Mouse (Mus musculus): ENCODE data around the gene Wdr83os. TPM values are rescaled to one million over a fixed set of nuclear protein-coding genes. Genes with fewer than 3 reads are reported as not detected.
A peak's percentile ranks its signal among the peaks of the same experiment; 100 is the strongest.

The Wdr83os gene
- total and polyA plus RNA-seq, 3 experiments, result 26.2 to 143 TPM; not detected in 1

- no peaks in the 10 kb centered on the region for H3K9me3 ChIP-seq (replicated peaks; ENCODE audit: insufficient read depth, low read length)
- no peak overlapping the region for H3K9ac ChIP-seq (ENCODE audit: control insufficient read depth, low read depth, low read length, poor library complexity, severe bottlenecking)
- no peaks in the 10 kb centered on the region for H3K27me3 ChIP-seq (ENCODE audit: control insufficient read depth in 1 of 2, insufficient read depth in 2 of 2, low read length in 2 of 2)
- peaks cover 0 to 3% of the 10 kb centered on the region in 2 experiments; a peak in 2 of 4 replicates for H3K36me3 ChIP-seq (ENCODE audit: control insufficient read depth in 1 of 2, insufficient read depth in 2 of 2, low read length in 2 of 2)
- no peak for TF ChIP-seq CHD2 (IDR thresholded peaks at IDR 0.05; ENCODE audit: low read length)
- TF ChIP-seq CHD1 (IDR thresholded peaks at IDR 0.05; ENCODE audit: low read depth, low read length), result no peak
- no peak for TF ChIP-seq SIN3A (IDR thresholded peaks at IDR 0.05; ENCODE audit: low read length)
- no peak for TF ChIP-seq USF1 (IDR thresholded peaks at IDR 0.05; ENCODE audit: low read depth, low read length)
- no peak; a peak in 1 of 4 replicates for TF ChIP-seq POLR2A (IDR thresholded peaks at IDR 0.05; ENCODE audit: control insufficient read depth in 1 of 2, insufficient read depth in 1 of 2, low read depth in 1 of 2, low read length in 2 of 2, poor library complexity in 1 of 2)
- H3K79me2 ChIP-seq (ENCODE audit: control insufficient read depth, insufficient read depth, low read length, poor library complexity), result 0 out of 2 replicates have a peak, but pooled peaks cover 2% of the 10 kb centered on the region
- H3K27ac ChIP-seq (ENCODE audit: control insufficient read depth, low read depth, low read length), result no peak overlapping the region
- 0 out of 4 replicates have a peak, but pooled peaks cover 0 to 3% of the 10 kb centered on the region in 2 experiments for H3K4me1 ChIP-seq (ENCODE audit: control insufficient read depth in 1 of 2, insufficient read depth in 2 of 2, low read length in 2 of 2)
- DNase-seq (ENCODE audit: low read depth, low spot score), result no peak
- H3K4me3 ChIP-seq (ENCODE audit: control insufficient read depth in 1 of 2, insufficient read depth in 1 of 2, low read depth in 2 of 2, low read length in 2 of 2), result no peak overlapping the region
Measured at GRCm38 (mm10) chr8:85057367-85057766, 23.2 kb upstream of the Wdr83os start.

- 0 out of 4 replicates have a peak, but pooled peaks cover 0 to 3% of the 10 kb centered on the region in 2 experiments for H3K4me1 ChIP-seq (ENCODE audit: control insufficient read depth in 1 of 2, insufficient read depth in 2 of 2, low read length in 2 of 2)
- peak; percentile 90 for DNase-seq (ENCODE audit: low read depth, low spot score)
- no peaks in the 10 kb centered on the region for H3K9me3 ChIP-seq (replicated peaks; ENCODE audit: insufficient read depth, low read length)
- no peak within 1 kb of the TSS for H3K27ac ChIP-seq (ENCODE audit: control insufficient read depth, low read depth, low read length)
- no peaks in the 10 kb centered on the region for H3K27me3 ChIP-seq (ENCODE audit: control insufficient read depth in 1 of 2, insufficient read depth in 2 of 2, low read length in 2 of 2)
- H3K4me3 ChIP-seq (ENCODE audit: control insufficient read depth in 1 of 2, insufficient read depth in 1 of 2, low read depth in 2 of 2, low read length in 2 of 2), result peak within 1 kb of the TSS; percentile 45 to 78
- H3K79me2 ChIP-seq (ENCODE audit: control insufficient read depth, insufficient read depth, low read length, poor library complexity), result 0 out of 2 replicates have a peak, but pooled peaks cover 2% of the 10 kb centered on the region
- peak within 1 kb of the TSS; percentile 63 for H3K9ac ChIP-seq (ENCODE audit: control insufficient read depth, low read depth, low read length, poor library complexity, severe bottlenecking)
- no peaks in the 10 kb centered on the region; a peak in 2 of 4 replicates for H3K36me3 ChIP-seq (ENCODE audit: control insufficient read depth in 1 of 2, insufficient read depth in 2 of 2, low read length in 2 of 2)
- TF ChIP-seq SMC3 (IDR thresholded peaks at IDR 0.05; ENCODE audit: low read depth, low read length), result no peak
- TF ChIP-seq EP300 (IDR thresholded peaks at IDR 0.05; ENCODE audit: low read depth in 1 of 2, low read length in 2 of 2), result no peak
- no peak for TF ChIP-seq CHD1 (IDR thresholded peaks at IDR 0.05; ENCODE audit: low read depth, low read length)
- no peak for TF ChIP-seq NRF1 (IDR thresholded peaks at IDR 0.05; ENCODE audit: insufficient read depth, low read depth, low read length, poor library complexity, severe bottlenecking)
- TF ChIP-seq ZKSCAN1 (IDR thresholded peaks at IDR 0.05; ENCODE audit: low read depth, low read length), result no peak
- TF ChIP-seq HCFC1 (IDR thresholded peaks at IDR 0.05; ENCODE audit: low read depth, low read length), result peak; percentile 84
- TF ChIP-seq RAD21 (IDR thresholded peaks at IDR 0.05; ENCODE audit: low read depth, low read length), result no peak
- no peak for TF ChIP-seq ZMIZ1 (IDR thresholded peaks at IDR 0.05; ENCODE audit: low read depth, low read length)
- TF ChIP-seq ZNF384 (IDR thresholded peaks at IDR 0.05; ENCODE audit: low read depth, low read length), result 0 out of 2 replicates have a peak, but pooled peaks have one; percentile 50
- TF ChIP-seq ZC3H11A (IDR thresholded peaks at IDR 0.05; ENCODE audit: low read depth, low read length), result no peak
- TF ChIP-seq ETS1 (IDR thresholded peaks at IDR 0.05; ENCODE audit: low read depth, low read length), result no peak
- no peak for TF ChIP-seq UBTF (IDR thresholded peaks at IDR 0.05; ENCODE audit: borderline replicate concordance, insufficient read depth, low read depth, low read length)
- TF ChIP-seq MEF2A (IDR thresholded peaks at IDR 0.05; ENCODE audit: extremely low read depth, insufficient replicate concordance, low read depth, low read length, poor library complexity, severe bottlenecking), result no peak
- no peak for TF ChIP-seq GABPA (IDR thresholded peaks at IDR 0.05; ENCODE audit: low read depth, low read length)
- TF ChIP-seq NELFE (IDR thresholded peaks at IDR 0.05; ENCODE audit: low read depth, low read length), result no peak
- no peak for TF ChIP-seq MYB (IDR thresholded peaks at IDR 0.05; ENCODE audit: low read depth, low read length)
- no peak for TF ChIP-seq GATA1 (IDR thresholded peaks at IDR 0.05; ENCODE audit: low read depth, low read length)
- no peak for TF ChIP-seq E2F4 (IDR thresholded peaks at IDR 0.05; ENCODE audit: borderline replicate concordance, low read depth, low read length)
- TF ChIP-seq RCOR1 (IDR thresholded peaks at IDR 0.05; ENCODE audit: low read depth, low read length), result no peak
- no peak for TF ChIP-seq TCF12 (IDR thresholded peaks at IDR 0.05; ENCODE audit: low read depth, low read length)
- TF ChIP-seq MAFK (IDR thresholded peaks at IDR 0.05; ENCODE audit: borderline replicate concordance, low read depth, low read length), result no peak
- 0 out of 2 replicates have a peak, but pooled peaks have one; percentile 25 for TF ChIP-seq MAX (IDR thresholded peaks at IDR 0.05; ENCODE audit: low read length)
- TF ChIP-seq MYC (IDR thresholded peaks at IDR 0.05; ENCODE audit: low read depth, low read length), result no peak
- TF ChIP-seq ELF1 (IDR thresholded peaks at IDR 0.05; ENCODE audit: low read depth, low read length), result peak; percentile 74; the same call in 1 of the 2 replicates
- no peak for TF ChIP-seq KAT2A (conservative IDR thresholded peaks at IDR 0.05; ENCODE audit: low read depth, low read length)
- no peak for TF ChIP-seq BHLHE40 (IDR thresholded peaks at IDR 0.05; ENCODE audit: borderline replicate concordance, low read depth, low read length)
- TF ChIP-seq SIN3A (IDR thresholded peaks at IDR 0.05; ENCODE audit: low read length), result peak; percentile 97
Measured at GRCm38 (mm10) chr8:85059879-85060616, 20.5 kb upstream of the Wdr83os start, which contains the start of gene Fbxw9. Gene Fbxw9 (plus strand): TSS chr8:85060055.

Measured in MEL (cell line).